Mouse (Mus musculus) monocyte, adult 2 months (primary cell): ENCODE measurements around the gene Slc29a4.

Experiments
- DNase-seq, 2 experiments: peaks; one replicate each; pipeline ENCODE4 v3.0.0; 2022; ENCODE audit warnings: low spot score in 2 of 2, low read depth in 1 of 2

Gene Slc29a4

DNA sequence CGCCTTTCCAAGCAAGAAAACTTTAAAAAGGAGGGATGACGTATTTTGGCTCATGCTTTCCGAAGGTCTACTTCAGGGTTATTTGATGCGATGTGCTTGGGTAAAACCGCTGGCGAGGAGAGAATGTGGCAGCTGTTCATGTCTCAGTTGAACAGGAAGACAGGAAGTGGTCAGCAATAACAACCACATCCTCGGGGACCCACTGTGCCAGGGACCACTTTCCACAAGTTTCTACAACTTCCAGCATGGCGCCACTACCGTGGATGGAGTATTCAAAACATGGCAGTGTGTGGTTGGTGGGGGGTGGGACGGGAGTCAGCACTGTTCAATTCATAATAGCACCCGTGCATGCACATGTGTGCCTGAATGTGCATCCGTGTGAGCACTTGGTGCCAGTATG lies 38.0 kb downstream of the Slc29a4 start:
- DNase-seq: no peak

DNA sequence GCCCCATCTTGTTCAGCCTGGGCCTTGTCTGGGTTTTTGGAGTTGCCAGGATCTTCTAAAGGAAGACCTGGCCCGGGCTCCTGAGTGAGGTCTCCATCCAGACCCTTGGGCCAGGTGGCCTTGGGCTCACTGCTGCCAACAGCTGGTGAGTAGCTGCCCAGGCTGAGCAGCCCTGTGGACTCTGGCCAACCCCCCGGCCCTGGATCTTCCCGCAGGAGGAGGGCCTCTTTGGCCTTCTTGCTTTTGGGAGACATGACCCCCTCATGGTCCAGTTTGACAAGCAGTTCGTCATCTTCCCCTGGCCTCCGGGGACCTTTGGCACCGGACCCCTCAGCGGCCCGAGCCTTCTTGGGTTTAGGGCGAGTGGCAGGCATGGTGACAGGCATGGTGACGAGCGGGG lies 39.6 kb downstream of the Slc29a4 start:
- DNase-seq: no peak

DNA sequence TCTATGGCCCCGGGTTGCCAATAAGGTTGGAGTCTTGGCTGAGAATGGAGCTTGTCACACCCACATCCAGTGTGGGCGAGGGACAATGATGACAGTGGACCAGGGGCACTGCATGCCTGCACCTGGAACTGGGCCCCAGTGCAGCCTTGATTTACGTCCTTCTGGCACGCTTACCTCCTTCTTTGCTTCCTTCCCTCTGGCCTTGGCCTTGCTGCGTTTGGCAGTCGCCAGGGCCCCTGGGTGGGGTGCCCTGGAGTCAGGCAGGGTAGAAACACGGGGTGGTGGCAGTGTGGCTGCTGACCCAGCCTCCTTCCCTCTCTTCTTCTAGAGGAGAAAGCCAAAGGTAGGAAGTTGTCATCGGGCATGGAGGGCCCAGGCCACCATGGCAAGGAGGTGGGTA lies 47.6 kb downstream of the Slc29a4 start:
- DNase-seq: no peak

DNA sequence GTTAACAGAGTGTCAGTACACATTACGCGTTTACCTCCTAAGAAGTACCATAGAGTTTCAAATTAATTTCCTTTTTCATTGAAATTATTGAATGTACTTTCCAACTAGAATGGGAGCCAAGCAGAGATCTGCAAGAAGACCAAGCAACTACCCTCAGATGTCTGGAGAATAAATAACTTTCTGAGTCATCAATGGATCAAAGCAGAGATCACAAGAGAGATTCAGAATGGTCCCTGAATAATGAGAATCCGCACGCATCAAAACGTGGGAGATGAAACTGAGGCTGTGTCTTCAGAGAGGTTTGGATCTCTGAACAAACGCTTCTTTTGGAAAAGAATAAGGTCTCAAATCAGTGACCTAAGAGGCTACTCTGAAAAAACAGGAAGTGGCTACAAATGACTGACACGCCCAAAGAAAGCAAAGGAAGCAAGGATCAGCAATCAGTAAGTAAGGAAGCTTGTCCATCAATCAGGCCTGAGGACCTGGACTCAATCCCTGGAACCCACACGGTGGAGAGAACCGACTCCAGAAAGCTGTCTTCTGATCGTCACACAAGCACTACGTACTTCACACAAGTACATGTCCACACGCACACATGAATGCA lies 54.8 kb downstream of the Slc29a4 start:
- no peak for DNase-seq

DNA sequence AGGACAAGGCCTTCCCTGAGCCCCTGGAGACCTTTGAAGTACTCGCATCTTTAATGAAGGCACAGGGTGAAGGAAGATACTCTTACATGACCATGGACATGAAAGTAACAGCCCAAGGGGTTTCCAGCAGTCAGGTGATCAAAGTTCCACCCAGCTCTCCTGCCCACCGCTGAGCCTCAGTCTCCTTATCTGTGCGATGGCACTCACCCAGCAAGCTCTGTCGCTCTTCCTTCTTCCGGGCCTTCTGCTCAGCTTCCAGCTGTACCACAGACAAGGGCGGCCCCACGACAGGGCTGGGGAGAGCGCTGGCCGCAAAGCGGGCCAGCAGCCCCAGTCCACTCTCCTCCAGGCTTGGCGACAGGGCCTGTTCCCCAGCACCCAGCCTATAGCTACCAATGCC lies 57.9 kb downstream of the Slc29a4 start:
- no peak for DNase-seq

DNA sequence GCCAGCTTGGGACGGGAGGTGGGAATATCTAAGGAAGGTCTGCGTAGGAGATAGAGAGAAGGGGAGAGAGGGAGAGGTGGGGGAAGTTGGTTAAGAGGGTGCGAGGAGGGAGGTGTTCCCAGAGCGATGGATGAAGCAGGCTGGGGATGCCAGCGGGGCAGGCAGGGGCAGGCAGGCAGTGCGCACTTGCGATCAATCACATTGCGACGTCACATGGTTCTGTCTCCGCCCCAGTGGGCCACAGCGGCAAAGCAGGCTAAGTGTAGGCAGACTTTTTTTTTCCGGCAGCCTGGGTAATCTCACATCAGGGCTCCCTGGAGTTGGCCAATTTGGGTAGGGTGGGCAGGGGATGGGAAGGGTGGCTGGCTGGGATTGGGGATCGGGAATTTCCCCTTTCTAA lies 59.9 kb downstream of the Slc29a4 start:
- DNase-seq: no peak

DNA sequence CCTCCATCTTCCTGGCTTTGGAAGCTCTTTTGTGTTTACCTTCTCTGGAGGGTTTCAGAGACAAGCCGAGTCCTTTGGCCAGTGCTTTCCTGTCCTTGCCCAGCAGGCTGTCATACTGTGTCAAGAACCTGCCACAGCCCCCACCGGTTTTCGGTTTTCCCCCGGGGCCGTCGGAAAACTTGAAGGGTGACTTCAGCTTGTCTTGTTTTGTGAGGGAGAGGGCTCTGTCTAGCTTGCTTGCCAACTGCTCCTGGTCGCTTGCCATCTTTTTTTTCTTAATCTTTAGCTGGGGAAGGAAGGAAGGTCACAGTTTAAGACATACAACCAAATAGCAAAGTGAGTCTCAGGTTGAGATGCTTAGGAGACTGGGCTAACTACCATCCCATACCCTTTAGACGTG lies 67.5 kb downstream of the Slc29a4 start:
- no peak for DNase-seq

DNA sequence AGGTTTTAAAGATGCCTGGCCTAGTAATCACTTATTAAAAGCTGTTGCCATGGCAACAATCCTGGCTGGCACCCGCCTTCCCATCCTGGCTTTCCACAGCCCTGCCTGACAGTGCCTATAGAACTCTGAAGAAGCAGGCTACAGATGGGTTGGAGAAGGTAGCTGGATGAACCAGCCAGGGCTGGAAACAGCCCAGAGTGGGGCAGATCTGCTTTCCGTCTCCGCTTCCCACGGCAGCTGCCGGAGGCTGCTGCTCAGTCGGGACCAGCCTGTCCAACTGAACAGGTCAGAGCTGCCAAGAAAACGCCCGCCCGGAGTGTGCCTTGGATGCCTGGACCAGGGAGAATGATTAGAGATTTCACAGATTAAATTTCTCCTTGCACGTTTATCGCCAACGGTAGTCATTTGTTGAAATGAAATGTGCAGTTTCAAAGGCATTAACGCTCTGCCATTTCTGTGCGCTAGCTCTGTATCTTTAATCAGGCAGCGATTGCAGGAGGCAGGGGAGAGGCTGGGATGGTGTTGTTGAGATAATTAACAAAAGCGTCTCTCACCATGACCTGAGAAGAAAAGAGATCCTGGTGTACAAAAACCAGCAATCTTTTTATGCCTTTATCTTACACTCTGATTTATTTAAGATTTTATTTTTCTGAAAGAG lies 69.1 kb downstream of the Slc29a4 start:
- no peak for DNase-seq

DNA sequence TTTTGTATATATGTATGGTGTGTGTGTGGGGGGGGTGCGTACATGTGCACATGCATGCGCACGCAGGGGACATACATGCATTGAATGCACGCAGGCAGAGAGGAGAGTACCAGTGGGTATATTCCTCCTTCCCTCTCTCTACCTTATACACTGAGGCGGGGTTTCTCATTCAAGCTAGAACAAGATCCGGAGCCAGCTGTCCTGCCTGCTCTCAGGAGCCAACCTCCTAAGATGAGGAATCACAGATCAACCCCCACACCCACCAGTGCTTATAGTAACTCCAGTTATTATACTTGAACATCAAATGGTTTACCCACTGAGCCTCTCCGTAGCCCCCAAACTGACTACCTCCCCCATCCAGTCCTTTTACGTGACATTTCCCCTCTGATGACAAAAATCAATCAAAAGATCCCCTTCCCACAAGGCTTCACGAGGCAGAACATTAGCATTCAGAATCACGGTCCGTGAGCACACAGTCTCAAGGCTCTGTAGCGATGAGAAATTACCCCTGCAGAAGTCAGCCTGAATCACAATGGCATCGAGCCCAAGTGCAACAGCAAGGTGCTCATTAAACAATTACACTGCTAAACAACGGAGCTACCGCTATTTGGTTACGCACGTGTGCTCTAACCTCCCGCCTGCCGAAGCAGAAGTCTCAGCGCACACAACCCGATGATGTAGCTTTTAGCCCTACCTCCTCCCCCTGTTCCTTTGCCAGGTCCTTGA lies 69.9 kb downstream of the Slc29a4 start:
- DNase-seq: no peak

DNA sequence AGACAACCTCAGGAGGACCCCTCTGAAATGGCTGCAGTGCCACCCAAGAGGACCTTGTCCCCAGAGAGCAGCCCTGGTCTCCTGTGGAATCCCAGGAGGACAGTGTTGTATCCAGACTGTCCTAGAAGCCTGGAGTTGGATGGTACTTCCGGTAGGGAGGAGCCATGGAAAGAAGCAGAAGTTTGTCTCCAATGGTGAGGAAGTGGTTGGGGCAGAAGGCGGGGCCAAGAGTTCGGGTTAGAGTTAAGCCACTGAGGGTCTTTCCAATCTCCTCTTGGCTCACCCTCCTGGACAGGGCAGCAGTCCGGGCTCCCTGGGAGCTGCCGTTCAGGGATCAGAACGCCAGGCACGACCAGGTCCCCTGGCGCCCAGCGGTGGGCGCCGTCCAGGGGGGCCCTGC lies 72.0 kb downstream of the Slc29a4 start:
- no peak for DNase-seq

DNA sequence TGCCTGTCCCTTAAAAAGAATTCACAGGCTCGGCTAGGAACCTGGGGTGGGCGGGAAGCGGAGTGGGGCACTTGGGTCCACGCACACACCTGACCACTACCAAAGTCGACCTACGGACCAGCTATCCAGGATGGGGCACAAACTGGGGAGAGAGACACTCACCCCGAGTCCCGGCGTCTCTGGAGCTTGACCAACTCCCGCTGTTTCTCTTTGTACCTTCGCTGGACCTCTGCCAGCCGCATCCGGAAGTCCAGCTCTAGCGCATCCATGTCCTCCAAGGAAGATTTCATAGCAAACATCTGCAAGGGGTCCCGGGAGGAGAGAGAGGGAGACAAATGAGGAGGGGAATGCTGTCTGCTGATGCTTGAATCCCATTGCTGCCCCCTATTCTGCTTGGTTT lies 72.6 kb downstream of the Slc29a4 start:
- no peak for DNase-seq

DNA sequence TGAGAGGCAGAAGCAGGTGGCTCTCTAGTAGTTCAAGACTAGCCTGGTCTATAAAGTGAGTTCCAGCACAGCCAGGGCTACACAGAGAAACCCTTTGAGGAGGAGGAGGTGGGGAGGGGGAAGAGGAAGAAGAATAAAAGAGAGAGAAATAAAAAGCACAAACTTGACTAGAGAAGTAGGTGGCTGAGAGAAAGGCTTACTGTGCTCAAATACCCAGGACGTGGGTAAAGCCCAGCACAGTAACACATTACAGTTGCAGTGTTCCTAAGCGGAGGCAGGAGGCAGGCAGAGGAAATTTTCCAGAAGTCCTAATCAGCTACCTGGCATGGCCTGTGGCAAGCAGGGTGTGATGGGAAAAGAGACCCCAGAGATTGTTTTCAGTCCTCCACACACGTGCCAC lies 74.4 kb downstream of the Slc29a4 start:
- DNase-seq: no peak

DNA sequence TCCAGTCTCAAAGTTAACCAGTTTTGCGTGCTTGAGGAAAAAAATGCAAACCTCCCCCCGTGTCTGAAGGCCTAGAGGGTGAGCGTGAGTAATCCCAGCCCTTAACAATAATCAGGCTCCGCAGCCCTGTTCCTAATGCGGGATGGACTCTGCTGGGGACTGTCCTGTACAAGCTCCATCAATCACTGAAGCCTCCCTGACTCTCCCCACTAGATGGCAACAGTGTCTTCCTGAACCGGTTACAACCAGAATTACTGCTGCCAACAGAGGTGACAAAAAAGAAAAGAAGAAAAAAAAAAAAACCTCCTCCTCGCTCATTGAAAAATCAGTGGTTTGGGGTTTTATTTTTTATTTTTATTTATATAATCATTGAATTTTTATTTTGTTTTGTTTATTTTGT lies 75.6 kb downstream of the Slc29a4 start:
- peak; percentile 19 to 33 for DNase-seq

DNA sequence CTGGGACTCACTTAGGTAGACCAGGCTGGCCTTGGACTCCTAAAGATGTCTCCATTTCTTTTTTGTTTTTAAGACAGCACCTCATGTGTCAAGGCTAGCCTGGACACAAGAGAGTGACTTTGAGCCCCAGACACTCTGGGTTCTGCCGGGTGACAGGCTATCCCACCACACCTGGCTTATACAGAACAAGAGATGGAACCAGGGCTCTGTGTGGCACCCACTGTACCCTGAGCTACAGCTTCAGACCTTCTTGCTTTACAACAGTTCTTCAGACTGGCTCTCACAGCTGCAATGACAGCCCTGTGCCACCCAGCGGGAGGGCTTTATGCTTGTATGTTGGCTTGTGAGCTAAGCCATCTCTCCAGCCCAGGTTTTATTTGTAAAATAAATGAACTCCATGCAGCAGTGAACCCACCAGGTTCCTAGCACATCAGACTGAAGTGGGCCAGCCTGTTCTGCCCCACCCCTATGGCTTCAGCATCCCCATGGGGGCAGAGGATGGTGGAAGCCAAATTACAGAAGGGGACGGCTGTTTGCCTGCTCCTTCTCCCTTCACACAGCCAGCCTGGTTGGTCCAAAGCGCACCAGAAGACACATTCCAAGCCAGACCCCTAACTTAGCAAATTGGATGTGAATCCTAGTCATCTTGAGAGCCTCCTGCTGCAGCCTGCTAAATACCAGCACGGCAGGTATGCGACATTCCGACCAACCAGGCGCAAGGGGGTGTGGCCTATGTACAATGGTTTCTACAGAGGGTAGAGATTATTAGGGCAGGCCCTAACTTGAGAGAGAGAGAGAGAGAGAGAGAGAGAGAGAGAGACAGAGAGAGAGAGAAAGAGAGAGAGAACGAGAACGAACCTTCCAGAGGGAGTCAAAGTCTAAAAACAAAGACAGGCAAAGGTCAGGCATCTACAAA lies 76.3 kb downstream of the Slc29a4 start:
- no peak for DNase-seq

DNA sequence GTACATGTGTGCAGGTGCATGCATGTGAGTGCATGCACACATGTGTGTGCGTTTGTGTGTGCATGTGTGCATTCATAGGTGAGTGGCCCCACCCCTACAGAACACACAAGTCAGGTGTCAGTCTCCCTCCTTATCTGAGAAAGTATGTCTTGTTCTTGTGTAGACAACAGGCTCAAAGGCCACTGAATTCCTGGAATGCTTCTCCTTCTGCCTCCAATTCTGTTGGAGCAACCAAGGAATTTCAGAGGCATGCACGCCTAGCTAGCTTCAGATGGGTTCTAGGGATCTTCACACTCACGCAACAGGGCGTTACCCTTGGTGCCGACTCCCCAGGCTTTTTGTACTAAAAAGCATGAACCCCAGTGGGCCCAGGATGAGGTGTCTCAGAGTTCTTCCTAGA lies 77.3 kb downstream of the Slc29a4 start:
- no peak for DNase-seq

DNA sequence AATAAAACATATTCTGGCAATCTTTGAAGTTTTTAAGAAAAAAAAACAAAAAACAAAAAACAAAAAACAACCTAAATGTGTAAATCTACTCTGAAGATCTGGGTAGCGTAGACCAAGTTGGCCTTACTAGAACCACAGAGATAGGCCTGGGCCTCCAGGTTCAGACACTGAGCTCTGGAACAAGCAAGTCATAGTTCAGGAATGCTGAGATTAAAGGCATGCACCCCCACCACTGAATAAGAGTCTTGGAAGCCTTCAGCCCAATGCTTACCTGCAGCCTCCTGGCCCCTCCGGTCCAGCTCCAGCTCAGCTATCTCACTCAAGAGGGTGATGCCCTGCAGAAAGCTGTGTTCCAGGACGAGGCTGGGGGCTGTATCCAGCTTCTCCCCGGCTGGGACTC lies 78.7 kb downstream of the Slc29a4 start:
- no peak for DNase-seq

DNA sequence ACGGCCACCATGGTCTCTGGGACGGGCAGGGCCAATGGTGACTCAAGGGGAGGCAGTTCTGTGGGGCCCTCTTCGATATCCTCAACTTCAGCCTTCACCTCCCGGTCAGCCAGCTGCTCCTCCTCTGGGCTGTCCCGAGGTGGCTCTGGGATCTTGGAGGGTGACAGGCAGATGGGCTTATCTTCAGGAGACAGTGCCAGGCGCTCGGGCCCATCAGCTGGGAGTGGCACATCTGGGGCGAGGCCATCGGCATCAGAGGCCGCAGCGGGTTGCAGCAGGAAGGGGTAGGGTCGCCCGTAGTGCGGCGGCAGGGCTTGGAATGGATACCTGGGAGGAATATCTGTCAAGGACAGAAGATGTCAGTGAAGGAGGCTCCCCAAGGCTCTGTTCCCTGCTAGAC lies 79.7 kb downstream of the Slc29a4 start:
- no peak for DNase-seq
